Mouse (Mus musculus) forebrain, embryonic 11.5 days (tissue): ENCODE measurements around the gene Sin3a. TPM values are rescaled to one million over a fixed set of nuclear protein-coding genes. Genes with fewer than 3 reads are reported as not detected.

ENCODE experiments used
- ATAC-seq: fragments of 200-750 bp; cut with Nextera tagmentation; replicated peaks from 2 replicates; pipeline ENCODE4 v1.8.0; 2017; ENCODE audit warnings: moderate TSS enrichment; ENCODE audit not compliant: low FRiP score
- DNase-seq: peaks from one replicate; pipeline ENCODE4 v3.0.0-alpha.2; 2017; ENCODE audit warnings: low spot score
- H3K27ac ChIP-seq: fragments of 300-500 bp; sonication (generic); 2 replicates; pipeline ENCODE4 v1.5.1; 2014; ENCODE audit warnings: low read depth, low read length
- H3K27me3 ChIP-seq: fragments of 300-500 bp; sonication (generic); 2 replicates; pipeline ENCODE4 v1.6.1; 2014; ENCODE audit warnings: mild to moderate bottlenecking, low read length, mixed read lengths; ENCODE audit not compliant: control insufficient read depth, insufficient read depth
- H3K36me3 ChIP-seq: fragments of 300-500 bp; sonication (generic); 2 replicates; pipeline ENCODE4 v1.6.1; 2014; ENCODE audit warnings: mild to moderate bottlenecking, low read length, moderate library complexity, mixed read lengths; ENCODE audit not compliant: control insufficient read depth, insufficient read depth
- H3K4me1 ChIP-seq: fragments of 300-500 bp; sonication (generic); replicated peaks from 2 replicates; pipeline ENCODE4 v1.6.1; 2014; ENCODE audit warnings: low read length, mixed read lengths; ENCODE audit not compliant: control insufficient read depth, insufficient read depth
- H3K4me2 ChIP-seq: fragments of 300-500 bp; sonication (generic); 2 replicates; pipeline ENCODE4 v1.6.1; 2014; ENCODE audit warnings: low read depth, mild to moderate bottlenecking, low read length, moderate library complexity, mixed read lengths; ENCODE audit not compliant: severe bottlenecking
- H3K4me3 ChIP-seq: fragments of 300-500 bp; sonication (generic); 2 replicates; pipeline ENCODE4 v1.5.1; 2014; ENCODE audit warnings: low read depth, low read length
- H3K9ac ChIP-seq: fragments of 300-500 bp; sonication (generic); 2 replicates; pipeline ENCODE4 v1.6.1; 2014; ENCODE audit warnings: low read length
- H3K9me3 ChIP-seq: fragments of 300-500 bp; sonication (generic); 2 replicates; pipeline ENCODE4 v1.6.1; 2016; ENCODE audit warnings: low read length, mixed read lengths; ENCODE audit not compliant: control insufficient read depth
- WGBS: fragments of 180-500 bp; shearing (Covaris S2); extraction: QIAGEN DNeasy Blood & Tissue Kit; methylation state at CpG from one replicate; pipeline ENCODE4 v1.1.7; 2014; 5-methylcytosine and 5-hydroxymethylcytosine counted together
- polyA plus RNA-seq: library from polyadenylated mRNA; unstranded; fragments of >200 nt; fragmentation: Nextera tagmentation; extraction: Ambion mirVana; gene quantifications from 2 replicates; pipeline ENCODE4 v1.2.1, GENCODE M21; 2014

Sin3a gene
- polyA plus RNA-seq, 1 experiment from 2014 or later, result 71.4 TPM

DNA sequence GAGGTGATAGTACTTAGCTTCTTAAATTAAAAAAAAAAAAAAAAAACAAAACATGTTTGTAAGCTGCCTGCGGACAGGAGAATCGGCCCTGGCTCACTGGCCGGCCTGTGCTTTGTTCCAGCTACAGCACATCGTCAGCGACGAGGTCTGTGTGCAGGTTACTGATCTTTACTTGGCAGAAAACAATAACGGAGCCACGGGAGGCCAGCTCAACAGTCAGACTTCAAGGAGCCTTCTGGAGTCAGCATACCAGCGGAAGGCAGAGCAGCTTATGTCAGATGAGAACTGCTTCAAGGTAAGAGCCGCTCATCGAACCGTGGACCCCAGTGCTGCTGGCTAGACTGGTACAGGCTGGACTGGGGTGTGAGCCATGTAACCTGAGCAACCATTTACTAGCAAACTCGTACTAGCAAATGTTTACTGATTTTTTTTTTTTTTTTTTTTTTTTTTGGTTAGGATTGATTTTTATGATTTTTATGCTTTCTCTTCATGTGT lies 45.5 kb downstream of the Sin3a start:
- whole genome bisulfite sequencing, result 92% methylated on average over 13 of the region's 13 CpGs
- DNase-seq, result no peak

DNA sequence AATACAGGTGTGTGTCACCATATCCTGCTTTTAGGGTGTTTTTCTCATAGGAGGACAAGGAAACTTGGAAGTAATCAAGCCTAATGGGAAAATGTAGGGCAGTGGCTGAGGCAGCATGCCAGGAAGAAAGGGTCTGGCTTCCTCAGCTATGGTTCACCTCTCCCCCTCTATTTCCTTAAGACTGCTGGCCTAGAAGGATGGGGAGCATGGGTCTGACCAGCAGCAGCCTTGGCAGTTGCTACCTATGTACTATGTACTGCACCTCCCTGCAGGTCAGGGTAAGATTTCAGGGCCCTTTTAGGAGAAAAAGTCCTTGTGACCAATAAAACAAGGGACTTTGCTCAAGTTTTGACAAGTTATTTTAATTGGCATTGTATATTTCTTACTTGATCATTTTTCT lies 57.8 kb downstream of the Sin3a start:
- H3K27me3 ChIP-seq, result no peaks in the 10 kb centered on the region
- H3K27ac ChIP-seq, result no peak overlapping the region
- peak overlapping the region; percentile 69; the same call in 1 of the 2 replicates for H3K4me3 ChIP-seq
- ATAC-seq, result no peak
- no peaks in the 10 kb centered on the region for H3K9me3 ChIP-seq
- H3K9ac ChIP-seq, result 0 out of 2 replicates have a peak overlapping the region, but pooled peaks have one; percentile 24
- H3K4me2 ChIP-seq, result peak overlapping the region; percentile 96; the same call in 1 of the 2 replicates
- no peak for DNase-seq
- H3K4me1 ChIP-seq, result 0 out of 2 replicates have a peak, but pooled peaks cover 2% of the 10 kb centered on the region
- H3K36me3 ChIP-seq, result peaks cover 12% of the 10 kb centered on the region

More for the DNA sequence above, 45.5 kb downstream of the Sin3a start:
- Histone ChIP-seq H3K27me3 (no peaks in the 10 kb centered on the region), H3K9me3 (no peaks in the 10 kb centered on the region), H3K9ac (no peak overlapping the region), H3K4me3 (no peak overlapping the region), H3K4me1 (no peaks in the 10 kb centered on the region), H3K4me2 (no peak overlapping the region), H3K36me3 (peaks cover 16% of the 10 kb centered on the region), H3K27ac (no peak overlapping the region)
- ATAC-seq, result no peak

DNA sequence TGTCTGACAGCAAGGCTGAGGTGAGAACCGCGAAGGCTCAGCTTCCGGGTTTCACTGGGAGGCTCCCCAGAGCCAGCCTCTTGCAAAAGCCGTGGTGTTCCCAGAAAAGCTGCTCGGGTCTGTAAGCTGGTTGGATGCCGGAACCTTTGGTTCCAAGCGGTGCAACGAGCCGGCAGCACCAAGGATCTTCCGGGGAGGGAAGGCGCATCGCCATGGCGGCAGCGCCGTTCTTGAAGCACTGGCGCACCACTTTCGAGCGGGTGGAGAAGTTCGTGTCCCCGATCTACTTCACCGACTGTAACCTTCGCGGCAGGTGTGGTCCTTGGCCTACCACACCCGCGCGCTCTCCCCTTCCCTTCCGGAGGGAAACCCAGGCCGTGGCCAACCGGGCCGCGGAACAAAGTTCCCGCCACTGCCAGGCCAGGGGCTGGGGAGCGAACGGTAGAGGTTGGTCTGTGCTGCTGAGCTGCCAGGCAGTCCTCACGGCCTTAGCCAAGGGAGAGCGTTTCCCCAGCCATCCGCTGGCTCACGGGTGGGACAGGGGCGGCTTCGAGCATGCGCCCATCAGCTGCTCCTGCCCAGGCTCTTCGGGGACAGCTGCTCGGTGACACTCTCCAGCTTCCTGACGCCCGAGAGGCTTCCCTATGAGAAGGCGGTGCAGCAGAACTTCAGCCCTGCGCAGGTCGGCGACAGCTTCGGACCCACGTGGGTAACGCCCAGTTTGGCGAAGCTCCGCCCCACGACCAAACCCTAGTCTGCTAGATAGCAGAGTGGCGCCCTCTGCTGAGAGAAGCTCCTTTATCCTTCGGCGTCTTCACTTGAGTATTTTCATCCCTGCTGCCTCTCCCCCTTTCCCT lies 59.0 kb downstream of the Sin3a start, which contains the start of gene Man2c1:
Gene Man2c1 (plus strand): TSS at position 114 of the 857 bp plus-strand sequence.
- no peaks in the 10 kb centered on the region for H3K9me3 ChIP-seq
- H3K4me2 ChIP-seq, result peak within 1 kb of the TSS; percentile 96
- H3K27me3 ChIP-seq, result no peaks in the 10 kb centered on the region
- DNase-seq (peak; percentile 94), ATAC-seq (peak; percentile 93)
- peak within 1 kb of the TSS; percentile 69 for H3K4me3 ChIP-seq
- peak within 1 kb of the TSS; percentile 91 for H3K27ac ChIP-seq
- H3K36me3 ChIP-seq, result peaks cover 12% of the 10 kb centered on the region
- peak within 1 kb of the TSS; percentile 75 for H3K9ac ChIP-seq
- H3K4me1 ChIP-seq, result 0 out of 2 replicates have a peak, but pooled peaks cover 2% of the 10 kb centered on the region
- WGBS, result under 1% methylated on average over 58 of the region's 58 CpGs

DNA sequence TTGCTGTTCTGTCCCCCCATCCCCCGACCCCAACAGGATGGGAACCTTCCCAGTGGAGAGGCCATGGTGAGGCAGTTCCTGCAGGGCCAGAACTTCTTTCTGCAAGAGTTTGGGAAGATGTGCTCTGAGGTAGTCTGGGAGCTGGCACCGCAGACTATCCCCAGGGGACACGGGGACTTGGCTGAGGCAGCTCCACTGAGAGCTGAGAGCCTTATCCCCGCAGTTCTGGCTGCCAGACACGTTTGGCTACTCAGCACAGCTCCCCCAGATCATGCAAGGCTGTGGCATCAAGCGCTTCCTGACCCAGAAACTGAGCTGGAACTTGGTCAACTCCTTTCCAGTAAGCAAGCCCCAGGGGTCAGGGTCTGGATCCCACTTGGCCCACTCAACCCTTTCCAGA lies 65.4 kb downstream of the Sin3a start:
- H3K27me3 ChIP-seq, result no peaks in the 10 kb centered on the region
- no peak overlapping the region for H3K4me3 ChIP-seq
- H3K4me2 ChIP-seq, result no peak overlapping the region
- H3K9ac ChIP-seq, result no peak overlapping the region
- no peaks in the 10 kb centered on the region for H3K9me3 ChIP-seq
- 87% methylated on average over 6 of the region's 6 CpGs for WGBS
- no peaks in the 10 kb centered on the region for H3K4me1 ChIP-seq
- ATAC-seq (no peak), DNase-seq (no peak)
- no peak overlapping the region for H3K27ac ChIP-seq
- no peaks in the 10 kb centered on the region; the same call in 1 of the 2 replicates for H3K36me3 ChIP-seq

DNA sequence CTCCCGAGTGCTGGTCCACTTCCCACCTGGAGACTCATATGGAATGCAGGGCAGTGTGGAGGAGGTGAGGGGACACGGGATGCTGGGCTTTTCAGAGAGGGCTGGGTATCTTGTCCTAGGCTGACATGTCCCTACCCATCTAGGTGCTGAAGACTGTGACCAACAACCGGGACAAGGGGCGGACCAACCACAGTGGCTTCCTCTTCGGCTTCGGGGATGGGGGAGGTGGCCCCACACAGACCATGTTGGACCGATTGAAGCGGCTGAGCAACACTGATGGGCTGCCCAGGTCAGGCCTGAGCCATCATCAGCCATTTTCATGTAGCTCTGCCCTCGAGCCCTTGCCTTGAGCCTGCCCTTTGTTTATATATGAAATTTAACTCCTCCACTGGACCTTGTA lies 65.9 kb downstream of the Sin3a start:
- no peak for DNase-seq
- Histone ChIP-seq H3K36me3 (no peaks in the 10 kb centered on the region; the same call in 1 of the 2 replicates), H3K4me1 (no peaks in the 10 kb centered on the region), H3K27me3 (no peaks in the 10 kb centered on the region), H3K9me3 (no peaks in the 10 kb centered on the region), H3K27ac (no peak overlapping the region), H3K4me3 (no peak overlapping the region), H3K9ac (no peak overlapping the region), H3K4me2 (no peak overlapping the region)
- 92% methylated on average over 9 of the region's 9 CpGs for WGBS
- no peak for ATAC-seq

DNA sequence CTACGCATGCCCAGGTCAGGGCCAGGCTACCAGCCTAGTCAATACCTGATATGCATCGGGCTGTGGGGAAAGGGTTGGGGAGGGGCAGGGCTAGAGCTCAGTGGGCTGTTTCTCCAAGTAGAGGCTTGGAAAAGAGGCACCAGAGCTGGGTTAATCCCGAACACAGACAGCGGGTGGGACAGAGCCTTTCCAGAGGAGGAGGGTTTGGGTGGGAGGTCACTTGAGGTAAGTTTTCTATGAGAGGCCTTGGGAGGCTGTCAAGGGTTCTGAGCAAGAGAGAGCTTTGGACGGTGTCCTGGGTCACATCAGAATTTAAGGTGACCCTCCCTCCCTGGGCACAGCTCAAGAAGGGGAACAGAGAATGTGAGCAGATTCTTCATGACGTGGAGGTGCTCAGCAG lies 66.7 kb downstream of the Sin3a start:
- Histone ChIP-seq H3K36me3 (no peaks in the 10 kb centered on the region; the same call in 1 of the 2 replicates), H3K9me3 (no peaks in the 10 kb centered on the region), H3K27me3 (no peaks in the 10 kb centered on the region), H3K4me1 (no peaks in the 10 kb centered on the region), H3K4me3 (no peak overlapping the region), H3K4me2 (no peak overlapping the region), H3K9ac (no peak overlapping the region), H3K27ac (no peak overlapping the region)
- ATAC-seq (no peak), DNase-seq (no peak)
- WGBS, result 93% methylated on average over 6 of the region's 6 CpGs

DNA sequence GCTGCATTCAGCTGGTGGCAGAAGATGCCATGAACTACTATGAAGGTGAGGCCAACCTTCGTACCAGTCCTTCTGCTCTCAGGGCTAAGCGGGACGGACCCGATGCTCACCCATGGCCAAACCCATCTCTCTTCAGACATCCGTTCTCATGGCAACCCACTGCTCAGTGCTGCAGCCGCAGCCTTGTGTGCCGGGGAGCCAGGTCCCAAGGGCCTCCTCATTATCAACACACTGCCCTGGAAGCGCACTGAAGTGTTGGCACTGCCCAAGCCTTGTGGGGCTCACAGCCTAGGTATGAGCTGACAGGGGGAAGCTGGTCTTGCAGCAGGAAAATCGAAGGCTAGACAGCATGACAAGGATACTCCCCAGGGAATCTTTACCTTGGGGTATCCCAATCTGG lies 67.3 kb downstream of the Sin3a start:
- ATAC-seq, result no peak
- Histone ChIP-seq H3K4me2 (no peak overlapping the region), H3K27ac (no peak overlapping the region), H3K9me3 (no peaks in the 10 kb centered on the region), H3K4me1 (no peaks in the 10 kb centered on the region), H3K9ac (no peak overlapping the region), H3K27me3 (no peaks in the 10 kb centered on the region), H3K36me3 (no peaks in the 10 kb centered on the region; the same call in 1 of the 2 replicates), H3K4me3 (no peak overlapping the region)
- 91% methylated on average over 9 of the region's 9 CpGs for WGBS
- DNase-seq, result no peak

DNA sequence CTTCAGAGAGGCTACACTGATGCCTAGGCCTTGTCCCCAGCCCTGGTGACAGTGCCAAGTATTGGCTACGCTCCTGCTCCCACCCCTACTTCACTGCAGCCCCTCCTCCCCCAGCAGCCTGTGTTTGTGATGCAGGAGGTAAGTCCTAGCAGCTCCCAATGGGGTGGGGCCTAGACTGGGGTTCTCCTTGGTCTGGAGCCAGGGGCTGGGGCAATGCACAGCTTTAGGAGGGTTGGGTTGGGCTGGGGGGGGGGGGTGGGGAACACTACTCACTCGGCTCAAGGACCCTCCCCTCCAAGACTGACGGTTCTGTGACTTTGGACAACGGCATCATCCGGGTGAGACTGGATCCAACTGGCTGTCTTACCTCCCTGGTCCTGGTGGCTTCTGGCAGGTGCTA lies 67.7 kb downstream of the Sin3a start:
- H3K36me3 ChIP-seq, result no peaks in the 10 kb centered on the region; the same call in 1 of the 2 replicates
- no peak overlapping the region for H3K27ac ChIP-seq
- H3K4me2 ChIP-seq, result no peak overlapping the region
- no peak overlapping the region for H3K4me3 ChIP-seq
- no peak for DNase-seq
- WGBS, result 97% methylated on average over 5 of the region's 5 CpGs
- no peaks in the 10 kb centered on the region for H3K27me3 ChIP-seq
- H3K9me3 ChIP-seq, result no peaks in the 10 kb centered on the region
- no peaks in the 10 kb centered on the region for H3K4me1 ChIP-seq
- ATAC-seq, result no peak
- no peak overlapping the region for H3K9ac ChIP-seq
